Mouse (Mus musculus) left cerebral cortex, adult 6 months (tissue): Measurements from ENCODE around the gene L1td1. TPM values are rescaled to one million over a fixed set of nuclear protein-coding genes. Genes with fewer than 3 reads are reported as not detected.

Source experiments
- long read RNA-seq, 2 experiments: library from polyadenylated mRNA; unstranded; transcript quantifications; one replicate each; pipeline ENCODE4 v2.0.0; 2019 to 2020
- polyA plus RNA-seq: library from polyadenylated mRNA; unstranded; fragments of <200 nt; fragmentation: Nextera tagmentation; gene quantifications from 2 replicates; pipeline ENCODE4 v1.2.3, GENCODE M21; 2021

The L1td1 gene
- not detected in 2 replicates for polyA plus RNA-seq
- long read RNA-seq, experiment 1: 0 reads
- long read RNA-seq, experiment 2: 0 reads

GRCm38 (mm10) chr4:98726590-98727237 lies at the start of gene L1td1:
Gene L1td1 (plus strand): TSS chr4:98726734.

Other genes starting within 250 kb of the L1td1 start
- 0.40 and 0.50 TPM in 2 replicates for gene Kank4, start 90.8 kb downstream of the L1td1 start, polyA plus RNA-seq
- gene I0C0044D17Rik, start 97.1 kb downstream of the L1td1 start, polyA plus RNA-seq: not detected in 2 replicates
- 5.8 and 22.1 TPM in 2 replicates for gene Usp1, start 197.1 kb downstream of the L1td1 start, polyA plus RNA-seq